Mouse (Mus musculus): Measurements from ENCODE around the gene Crisp1.

GRCm38 (mm10) chr17:40319062-40319461 is at the start of gene Crisp1:
- TF ChIP-seq CTCF (IDR thresholded peaks at IDR 0.05; ENCODE audit: control insufficient read depth, insufficient read depth, insufficient replicate concordance, low read depth, low read length) (no peak), POLR2A (IDR thresholded peaks at IDR 0.05; ENCODE audit: control insufficient read depth, low read depth, low read length) (no peak)

Data from testis, adult 2 months (tissue).